Mouse (Mus musculus): Measurements from ENCODE around the gene Pard3b.

Gene Pard3b

GRCm38 (mm10) chr1:62382807-62383514 lies 744.3 kb downstream of the Pard3b start:
- no peak for DNase-seq (ENCODE audit: low read depth in 1 of 2, low spot score in 2 of 2)

DNA sequence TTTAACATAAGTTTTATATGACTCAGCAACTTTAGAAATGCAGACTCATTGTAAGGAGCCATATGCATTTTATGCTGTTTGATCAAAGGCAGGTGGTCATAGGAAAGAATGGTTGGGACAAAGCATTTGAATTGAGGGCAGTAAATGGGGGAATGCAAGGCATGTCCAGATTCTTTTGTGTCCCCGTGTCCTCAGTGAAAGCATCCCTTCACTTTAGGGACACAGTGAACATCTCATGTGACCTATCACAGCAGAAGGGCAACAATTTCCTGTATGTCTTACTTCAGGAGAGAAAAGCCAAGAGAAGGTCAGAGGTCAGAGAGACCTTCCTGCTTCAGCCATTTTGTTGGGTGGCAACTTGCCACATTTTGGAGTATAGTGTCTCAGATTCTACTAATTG lies 745.6 kb downstream of the Pard3b start:
- no peak for DNase-seq (ENCODE audit: low read depth in 1 of 2, low spot score in 2 of 2)

DNA sequence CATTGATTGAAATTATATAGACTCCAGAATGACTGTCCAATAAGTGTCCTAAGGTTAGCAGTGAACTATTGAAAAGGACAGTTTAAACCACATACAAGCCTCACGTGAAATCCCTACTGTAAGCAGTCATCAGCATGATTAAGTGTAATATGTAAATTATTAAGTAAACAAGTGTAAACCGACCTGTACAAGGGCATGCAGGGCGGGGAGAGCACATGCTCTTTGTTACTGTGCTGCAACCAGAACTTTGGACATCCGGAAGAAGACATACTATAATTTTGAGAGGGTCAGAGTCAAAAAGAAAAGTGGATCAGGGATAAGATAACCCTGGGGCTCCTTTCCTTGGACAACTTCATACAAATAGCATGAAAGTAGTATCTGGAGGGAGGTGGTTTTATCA lies 749.4 kb downstream of the Pard3b start:
- no peak for DNase-seq (ENCODE audit: low read depth in 1 of 2, low spot score in 2 of 2)

GRCm38 (mm10) chr1:62392863-62393262 lies 754.2 kb downstream of the Pard3b start:
- DNase-seq (ENCODE audit: low read depth in 1 of 2, low spot score in 2 of 2) = no peak

- no peak for DNase-seq (ENCODE audit: low read depth in 1 of 2, low spot score in 2 of 2)
Measured at GRCm38 (mm10) chr1:62394555-62394954, 755.9 kb downstream of the Pard3b start.

- DNase-seq (ENCODE audit: low read depth in 1 of 2, low spot score in 2 of 2) = no peak
Measured at GRCm38 (mm10) chr1:62398261-62398660, 759.6 kb downstream of the Pard3b start.

DNA sequence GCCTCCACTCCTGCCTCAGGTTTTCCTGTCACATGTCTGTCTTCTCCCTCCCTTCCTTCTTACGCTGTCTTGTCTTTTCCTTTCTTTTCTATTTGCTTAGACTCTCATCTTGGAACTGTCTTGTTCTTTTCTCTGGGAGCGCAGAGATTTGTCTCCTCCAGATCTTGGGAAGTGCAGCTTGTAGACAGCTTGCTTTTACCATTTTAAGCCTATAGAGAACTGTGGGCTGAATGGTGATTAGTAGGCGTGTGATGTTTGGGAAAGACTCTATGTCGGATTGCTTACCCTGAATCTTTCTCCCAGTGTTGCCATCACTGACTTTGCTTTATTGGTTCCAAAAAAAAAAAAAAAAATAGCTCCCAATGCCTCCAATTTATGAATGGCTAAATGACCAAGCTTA lies 760.1 kb downstream of the Pard3b start:
- DNase-seq (ENCODE audit: low read depth in 1 of 2, low spot score in 2 of 2) = no peak

DNA sequence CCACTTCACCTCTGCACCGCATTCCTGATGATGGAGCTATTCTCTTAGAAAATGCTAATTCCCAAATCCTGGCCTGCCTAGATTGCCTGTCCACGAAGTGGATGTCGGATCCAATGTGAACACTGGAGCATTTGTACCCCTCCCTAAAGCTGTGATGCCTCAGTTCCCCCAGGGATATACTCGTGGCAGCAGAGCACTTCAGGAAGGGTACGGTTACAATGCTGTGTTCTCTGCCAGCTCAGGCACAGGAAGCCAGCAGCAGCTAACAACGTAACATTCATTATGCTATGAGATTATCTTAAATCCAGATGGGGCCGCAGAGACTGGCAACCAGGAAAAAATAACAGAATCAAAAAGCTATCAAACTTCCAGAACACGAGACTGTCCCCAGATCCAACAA lies 766.4 kb downstream of the Pard3b start:
- no peak for DNase-seq (ENCODE audit: low read depth in 1 of 2, low spot score in 2 of 2)

DNA sequence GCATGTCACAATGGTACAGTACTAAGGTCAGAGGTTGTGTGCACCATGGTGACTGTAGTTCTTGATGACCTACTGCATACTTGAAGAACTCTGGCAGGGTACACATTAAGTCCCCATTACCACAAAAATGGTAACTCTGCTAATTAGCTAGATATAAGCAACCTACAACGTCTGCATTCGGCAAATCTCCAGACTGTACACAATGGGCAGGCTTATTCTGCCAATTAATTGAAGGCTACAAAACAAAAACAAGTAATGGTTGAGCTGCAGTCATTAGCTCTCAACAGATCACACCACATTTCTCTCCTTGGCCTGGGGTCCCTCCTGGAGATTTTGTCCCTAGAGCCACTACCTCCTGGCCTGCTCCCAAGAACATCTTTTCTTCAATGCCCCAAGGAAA lies 772.7 kb downstream of the Pard3b start:
- DNase-seq (ENCODE audit: low read depth in 1 of 2, low spot score in 2 of 2) = no peak

DNA sequence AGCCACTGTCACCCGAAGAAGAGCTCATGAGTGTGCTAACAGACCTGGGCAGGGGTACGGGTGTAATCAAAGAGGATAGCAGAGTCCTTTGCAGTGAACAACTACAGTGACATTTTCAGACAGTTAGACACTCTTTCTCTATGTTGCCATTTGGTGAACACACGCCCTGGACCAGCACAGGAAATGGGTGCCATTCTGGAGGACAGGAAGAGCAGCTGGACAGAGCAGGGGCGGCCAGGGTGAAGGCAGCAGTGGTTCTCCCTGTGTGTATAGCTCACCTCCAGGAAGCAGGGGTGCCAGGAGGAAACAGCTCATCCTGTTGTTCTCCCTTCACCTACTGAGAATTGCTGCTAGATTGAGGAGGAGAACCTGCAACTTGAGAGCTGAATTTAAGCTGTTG lies 773.4 kb downstream of the Pard3b start:
- DNase-seq (ENCODE audit: low read depth in 1 of 2, low spot score in 2 of 2) = no peak

DNA sequence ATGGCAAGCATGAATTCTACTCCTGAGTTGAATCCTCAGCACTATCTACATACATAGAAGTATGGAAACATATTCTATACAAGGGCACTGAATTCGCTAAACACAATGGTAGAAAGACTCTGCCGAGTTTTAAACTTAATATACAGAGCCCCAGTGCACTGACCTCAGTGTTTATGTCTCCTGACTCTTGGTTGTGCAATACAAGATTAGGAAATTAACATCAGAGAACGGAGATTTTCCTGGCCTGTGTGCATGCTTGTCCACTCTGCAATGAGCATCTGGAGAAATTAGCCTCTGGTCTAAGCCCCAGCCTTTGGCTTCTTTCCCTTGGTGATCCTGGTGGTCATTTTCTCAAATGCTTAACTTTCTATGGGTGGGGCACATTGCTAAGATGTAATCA lies 774.4 kb downstream of the Pard3b start:
- no peak for DNase-seq (ENCODE audit: low read depth in 1 of 2, low spot score in 2 of 2)

- DNase-seq (ENCODE audit: low read depth in 1 of 2, low spot score in 2 of 2) = no peak
Measured at GRCm38 (mm10) chr1:62414521-62414920, 775.9 kb downstream of the Pard3b start.

- no peak for DNase-seq (ENCODE audit: low read depth in 1 of 2, low spot score in 2 of 2)
Measured at GRCm38 (mm10) chr1:62416627-62417374, 778.2 kb downstream of the Pard3b start.

- no peak for DNase-seq (ENCODE audit: low read depth in 1 of 2, low spot score in 2 of 2)
Measured at GRCm38 (mm10) chr1:62422896-62423650, 784.4 kb downstream of the Pard3b start.

DNA sequence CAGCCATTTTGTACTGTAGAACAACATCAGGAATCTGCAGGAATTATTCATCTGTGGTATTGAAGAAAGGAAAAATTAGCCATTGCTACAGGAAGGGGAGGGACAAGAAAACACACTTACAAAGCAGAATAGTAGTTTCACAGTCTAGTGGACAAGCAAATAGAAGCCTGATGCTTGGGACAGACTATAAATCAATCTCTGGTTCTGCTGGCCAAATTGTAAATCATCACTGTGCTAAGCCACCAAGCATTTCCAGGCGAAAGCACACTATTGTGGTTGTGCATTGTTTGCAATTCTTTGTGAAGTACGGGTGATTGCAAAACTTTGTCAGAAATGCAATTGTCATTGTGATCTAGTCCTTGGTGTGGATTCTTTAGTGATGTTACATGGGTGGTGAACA lies 786.7 kb downstream of the Pard3b start:
- no peak for DNase-seq (ENCODE audit: low read depth in 1 of 2, low spot score in 2 of 2)

GRCm38 (mm10) chr1:62428736-62429135 lies 790.1 kb downstream of the Pard3b start:
- DNase-seq (ENCODE audit: low read depth in 1 of 2, low spot score in 2 of 2) = no peak

GRCm38 (mm10) chr1:62429333-62430182 lies 790.9 kb downstream of the Pard3b start:
- DNase-seq (ENCODE audit: low read depth in 1 of 2, low spot score in 2 of 2) = no peak

DNA sequence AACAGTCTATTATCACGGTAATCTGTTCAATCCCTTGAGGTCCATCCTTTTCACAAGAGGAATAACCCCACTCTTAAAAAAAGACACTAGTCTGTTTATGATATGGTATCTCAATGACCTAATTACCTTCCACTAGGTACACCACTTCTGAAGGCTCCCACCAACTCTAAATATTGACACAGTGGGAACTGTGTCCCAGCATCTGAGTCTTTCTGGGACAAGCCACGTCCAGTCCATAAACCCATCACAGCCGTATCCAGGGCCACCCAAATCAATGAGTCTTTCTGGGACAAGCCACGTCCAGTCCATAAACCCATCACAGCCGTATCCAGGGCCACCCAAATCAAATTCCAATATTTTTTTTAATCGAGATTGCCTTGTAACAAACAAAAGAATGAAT lies 792.4 kb downstream of the Pard3b start:
- no peak for DNase-seq (ENCODE audit: low read depth in 1 of 2, low spot score in 2 of 2)

DNA sequence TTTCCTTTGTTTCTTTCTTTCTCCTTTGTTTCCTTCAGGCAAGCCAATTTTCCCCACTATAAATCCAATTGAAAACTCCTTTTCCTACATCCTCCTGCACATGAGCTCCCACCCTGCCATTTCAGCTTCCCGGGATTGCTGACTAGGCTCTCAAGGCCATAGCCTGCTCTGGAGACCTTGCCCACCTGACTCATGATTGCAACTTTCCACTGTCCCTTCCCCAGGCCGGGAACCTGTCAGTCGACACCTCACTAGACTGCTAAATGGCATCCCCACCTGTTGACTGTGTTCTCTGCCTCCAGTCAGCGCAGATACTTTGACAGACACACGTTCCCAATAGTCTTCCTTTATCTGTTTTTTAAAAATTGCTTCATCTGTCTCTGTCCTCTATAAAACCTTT lies 795.3 kb downstream of the Pard3b start:
- DNase-seq (ENCODE audit: low read depth in 1 of 2, low spot score in 2 of 2) = no peak

GRCm38 (mm10) chr1:62435844-62436243 lies 797.2 kb downstream of the Pard3b start:
- no peak for DNase-seq (ENCODE audit: low read depth in 1 of 2, low spot score in 2 of 2)

DNA sequence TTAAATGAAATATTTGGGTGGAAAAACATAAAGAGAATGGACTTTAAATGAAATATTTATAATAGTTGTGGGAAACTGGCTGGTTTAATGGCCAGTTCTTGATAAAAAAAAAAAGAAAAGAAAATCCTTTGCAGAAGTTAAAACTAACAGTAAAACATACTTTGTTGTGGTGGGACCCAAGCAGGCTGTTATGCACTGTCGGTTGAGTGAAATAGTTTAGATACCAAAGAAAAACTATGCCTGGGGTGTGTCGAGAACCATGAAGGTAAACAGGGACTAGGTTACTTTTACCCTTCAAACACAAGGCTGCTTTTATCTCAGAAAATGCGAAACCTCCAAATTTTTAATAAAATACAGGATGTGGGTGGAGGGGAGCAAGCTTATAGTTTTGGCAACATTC lies 797.7 kb downstream of the Pard3b start:
- no peak for DNase-seq (ENCODE audit: low read depth in 1 of 2, low spot score in 2 of 2)
